Mouse (Mus musculus) CH12.LX (cell line): Measurements from ENCODE around the gene Six6. TPM values are rescaled to one million over a fixed set of nuclear protein-coding genes. Genes with fewer than 3 reads are reported as not detected.

Experiments used
- DNase-seq: peaks from one replicate; pipeline ENCODE4 v3.0.0-alpha.2; 2013; ENCODE audit errors: extremely low read depth
- H3K27ac ChIP-seq: 2 replicates; pipeline ENCODE4 v1.5.1; 2012; ENCODE audit warnings: low read depth, mild to moderate bottlenecking, control low read depth, moderate library complexity; ENCODE audit not compliant: insufficient read depth
- H3K27me3 ChIP-seq: replicated peaks from 2 replicates; pipeline ENCODE3; 2012; ENCODE audit warnings: inconsistent platforms
- H3K36me3 ChIP-seq, 2 experiments: replicated peaks in 1 of 2; 2 replicates each; pipeline versions ENCODE3 to v1.6.1; 2012; ENCODE audit warnings: inconsistent platforms in 1 of 2, low read length in 1 of 2, mild to moderate bottlenecking in 1 of 2, mixed read lengths in 1 of 2, moderate library complexity in 1 of 2; ENCODE audit not compliant: control insufficient read depth in 1 of 2, insufficient read depth in 1 of 2
- H3K4me1 ChIP-seq, 2 experiments: 2 replicates each; pipeline ENCODE4 v1.6.1; 2012; ENCODE audit warnings: inconsistent platforms in 1 of 2, moderate library complexity in 1 of 2; ENCODE audit not compliant: insufficient read depth in 2 of 2, control insufficient read depth in 1 of 2
- H3K4me2 ChIP-seq: 2 replicates; pipeline ENCODE4 v1.6.1; 2012; ENCODE audit warnings: low read depth, mild to moderate bottlenecking, control low read depth; ENCODE audit not compliant: poor library complexity, insufficient read depth, severe bottlenecking
- H3K4me3 ChIP-seq, 3 experiments: fragments of 150-350 bp in 1 of 3; sonication (generic) in 1 of 3; replicated peaks in 1 of 3; 2 replicates each; pipeline versions ENCODE3 to v1.5.1; 2011 to 2012; ENCODE audit warnings: low read depth in 2 of 3, low read length in 2 of 3, mild to moderate bottlenecking in 2 of 3, moderate library complexity in 2 of 3, control low read depth in 1 of 3, improper control_type of control experiment in 1 of 3, inconsistent platforms in 1 of 3, mixed read lengths in 1 of 3; ENCODE audit not compliant: poor library complexity in 1 of 3
- H3K79me2 ChIP-seq: replicated peaks from 2 replicates; pipeline ENCODE4 v1.6.1; 2012; ENCODE audit warnings: mild to moderate bottlenecking, moderate library complexity; ENCODE audit not compliant: control insufficient read depth, poor library complexity, insufficient read depth, severe bottlenecking; ENCODE audit errors: extremely low read depth
- H3K9ac ChIP-seq: 2 replicates; pipeline ENCODE4 v1.6.1; 2012; ENCODE audit warnings: low read depth, mild to moderate bottlenecking, control low read depth, moderate library complexity; ENCODE audit not compliant: insufficient read depth
- H3K9me3 ChIP-seq: replicated peaks from 2 replicates; pipeline ENCODE3; 2012; ENCODE audit warnings: low read length, inconsistent platforms, mixed read lengths
- BHLHE40 ChIP-seq: IDR thresholded peaks from 2 replicates; pipeline ENCODE4 v1.6.1; 2011; ENCODE audit warnings: mild to moderate bottlenecking, low read depth, low read length, improper control_type of control experiment
- CHD1 ChIP-seq: IDR thresholded peaks from 2 replicates; pipeline ENCODE4 v1.6.1; 2012; ENCODE audit warnings: low read depth, low read length, improper control_type of control experiment, inconsistent platforms
- ELF1 ChIP-seq: IDR thresholded peaks from 2 replicates; pipeline ENCODE4 v1.6.1; 2014; ENCODE audit warnings: low read depth, mild to moderate bottlenecking, inconsistent platforms, low read length, improper control_type of control experiment
- ETS1 ChIP-seq: conservative IDR thresholded peaks from 2 replicates; pipeline ENCODE4 v1.6.1; 2012; ENCODE audit warnings: low read depth, mild to moderate bottlenecking, inconsistent platforms, low read length, improper control_type of control experiment, moderate library complexity
- HCFC1 ChIP-seq: IDR thresholded peaks from 2 replicates; pipeline ENCODE4 v1.6.1; 2012; ENCODE audit warnings: low read depth, mild to moderate bottlenecking, inconsistent platforms, low read length, improper control_type of control experiment
- IRF4 ChIP-seq: IDR thresholded peaks from 2 replicates; pipeline ENCODE4 v1.6.1; 2014; ENCODE audit warnings: low read depth, mild to moderate bottlenecking, inconsistent platforms, low read length, improper control_type of control experiment
- JUN ChIP-seq: IDR thresholded peaks from 2 replicates; pipeline ENCODE4 v1.6.1; 2011; ENCODE audit warnings: low read depth, mild to moderate bottlenecking, low read length, improper control_type of control experiment, moderate library complexity; ENCODE audit not compliant: insufficient read depth
- JUND ChIP-seq: conservative IDR thresholded peaks from 2 replicates; pipeline ENCODE4 v1.6.1; 2011; ENCODE audit warnings: low read depth, low read length, improper control_type of control experiment
- KAT2A ChIP-seq: IDR thresholded peaks from 2 replicates; pipeline ENCODE4 v1.6.1; 2012; ENCODE audit warnings: low read length, improper control_type of control experiment, inconsistent platforms; ENCODE audit not compliant: insufficient replicate concordance
- MAZ ChIP-seq: IDR thresholded peaks from 2 replicates; pipeline ENCODE4 v1.6.1; 2012; ENCODE audit warnings: low read depth, mild to moderate bottlenecking, inconsistent platforms, low read length, improper control_type of control experiment, moderate library complexity
- MXI1 ChIP-seq: IDR thresholded peaks from 2 replicates; pipeline ENCODE4 v1.6.1; 2011; ENCODE audit warnings: mild to moderate bottlenecking, low read depth, low read length, improper control_type of control experiment
- NELFE ChIP-seq: IDR thresholded peaks from 2 replicates; pipeline ENCODE4 v1.6.1; 2011; ENCODE audit warnings: low read depth, low read length, improper control_type of control experiment
- NRF1 ChIP-seq: IDR thresholded peaks from 2 replicates; pipeline ENCODE4 v1.6.1; 2014; ENCODE audit warnings: low read depth, mild to moderate bottlenecking, inconsistent platforms, low read length, improper control_type of control experiment, moderate library complexity
- PAX5 ChIP-seq: IDR thresholded peaks from 2 replicates; pipeline ENCODE4 v1.6.1; 2012; ENCODE audit warnings: low read length, inconsistent platforms, mixed read lengths
- POLR2AphosphoS2 ChIP-seq: IDR thresholded peaks from 2 replicates; pipeline ENCODE4 v1.6.1; 2011; ENCODE audit warnings: low read depth, low read length, improper control_type of control experiment
- SIN3A ChIP-seq: IDR thresholded peaks from 2 replicates; pipeline ENCODE4 v1.6.1; 2012; ENCODE audit warnings: low read length, improper control_type of control experiment, inconsistent platforms
- TCF12 ChIP-seq: IDR thresholded peaks from 2 replicates; pipeline ENCODE4 v1.6.1; 2014; ENCODE audit warnings: low read depth, mild to moderate bottlenecking, inconsistent platforms, low read length, improper control_type of control experiment
- ZC3H11A ChIP-seq: IDR thresholded peaks from 2 replicates; pipeline ENCODE4 v1.6.1; 2012; ENCODE audit warnings: low read depth, mild to moderate bottlenecking, inconsistent platforms, low read length, improper control_type of control experiment
- ZKSCAN1 ChIP-seq: IDR thresholded peaks from 2 replicates; pipeline ENCODE4 v1.6.1; 2012; ENCODE audit warnings: low read depth, inconsistent platforms, low read length, improper control_type of control experiment, borderline replicate concordance
- ZNF384 ChIP-seq: IDR thresholded peaks from 2 replicates; pipeline ENCODE4 v1.6.1; 2012; ENCODE audit warnings: low read depth, low read length, improper control_type of control experiment, inconsistent platforms
- dilution Hi-C: fragments of 300-500 bp; cut with MboI; formaldehyde crosslinking; loops from 2 replicates; pipeline ENCODE4 v1.14.3; 2020; ENCODE audit warnings: low sequenced_read_pairs; ENCODE audit not compliant: extremely low pct_unique_long_range_greater_than_20kb, extremely low pct_ligation_motif_present
- in situ Hi-C: fragments of 300-500 bp; cut with MboI; formaldehyde crosslinking; loops from 3 replicates; pipeline ENCODE4 v1.14.3; 2019; ENCODE audit warnings: low sequenced_read_pairs, low pct_ligation_motif_present, low pct_unique_long_range_greater_than_20kb, mixed read lengths
- polyA plus RNA-seq: library from polyadenylated mRNA; unstranded; fragments of >175 nt; gene quantifications from 2 replicates; pipeline ENCODE4 v1.2.1, GENCODE M21; 2012; ENCODE audit warnings: low read depth; ENCODE audit not compliant: insufficient read length
- total RNA-seq, 2 experiments: library from RNA; depleted of rRNA; stranded (reverse); fragments of 300-350 nt in 1 of 2; fragments of >200 nt in 1 of 2; gene quantifications; 2 replicates each; pipeline ENCODE4 v1.2.3; 2012 to 2014

Six6 gene
- total and polyA plus RNA-seq, 3 experiments = 0.13 to 0.87 TPM; not detected in 1

DNA sequence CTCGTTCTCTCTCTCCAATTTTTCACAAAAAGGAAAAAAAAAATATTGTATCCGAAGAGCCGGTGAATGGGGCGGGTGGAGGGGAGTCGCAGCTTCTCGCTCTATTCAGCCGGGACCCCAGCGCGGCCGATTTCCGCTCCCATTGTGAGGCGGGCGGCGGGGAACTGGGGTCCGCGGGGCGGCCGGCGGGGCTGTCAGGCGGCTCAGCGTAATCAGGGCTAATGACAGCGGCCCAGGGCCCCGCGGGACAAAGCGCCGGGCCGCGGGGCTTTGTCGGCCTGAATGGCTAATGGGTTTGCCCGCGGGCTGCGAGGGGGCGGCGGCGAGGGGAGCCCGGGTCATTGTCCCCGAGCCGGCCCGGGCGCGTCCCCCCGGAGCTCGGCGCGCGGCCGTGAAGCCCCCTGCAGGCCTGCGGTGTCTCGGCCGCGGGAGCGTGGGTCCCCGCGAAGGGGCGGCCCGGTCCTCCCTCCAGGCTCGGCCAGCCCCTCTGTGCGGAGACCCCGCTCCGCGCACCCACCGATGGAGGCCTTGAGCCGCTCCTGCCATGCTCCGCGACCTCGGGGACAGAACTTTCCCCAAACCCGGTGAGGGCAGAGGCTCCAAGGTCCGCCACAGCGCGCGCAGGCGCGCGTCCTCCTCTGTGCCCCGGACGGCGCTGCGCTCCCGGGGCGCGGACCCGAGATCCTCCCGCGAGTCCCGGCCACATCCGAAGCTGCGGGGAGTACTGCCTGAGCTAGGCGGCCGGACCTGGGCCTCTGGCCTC is 5.8 kb downstream of the Six6 start:
- H3K9me3 ChIP-seq = peaks cover 12% of the 10 kb centered on the region
- in situ Hi-C loops = no loop called here
- H3K4me3 ChIP-seq = no peak overlapping the region
- H3K27ac ChIP-seq = no peak overlapping the region
- TF ChIP-seq NRF1 (no peak), JUND (no peak), ZC3H11A (no peak), ELF1 (no peak), BHLHE40 (no peak), CHD1 (no peak), ZNF384 (no peak), IRF4 (no peak), NELFE (no peak)
- H3K4me1 ChIP-seq = peaks cover 3 to 12% of the 10 kb centered on the region in 2 experiments; a peak in 2 of 4 replicates
- DNase-seq = no peak
- dilution Hi-C loops = no loop called here
- no peaks in the 10 kb centered on the region; the same call in 1 of the 2 replicates for H3K79me2 ChIP-seq
- no peak overlapping the region for H3K9ac ChIP-seq
- no peaks in the 10 kb centered on the region for H3K27me3 ChIP-seq
- peaks cover 29 to 54% of the 10 kb centered on the region in 2 experiments for H3K36me3 ChIP-seq
- no peak overlapping the region for H3K4me2 ChIP-seq

DNA sequence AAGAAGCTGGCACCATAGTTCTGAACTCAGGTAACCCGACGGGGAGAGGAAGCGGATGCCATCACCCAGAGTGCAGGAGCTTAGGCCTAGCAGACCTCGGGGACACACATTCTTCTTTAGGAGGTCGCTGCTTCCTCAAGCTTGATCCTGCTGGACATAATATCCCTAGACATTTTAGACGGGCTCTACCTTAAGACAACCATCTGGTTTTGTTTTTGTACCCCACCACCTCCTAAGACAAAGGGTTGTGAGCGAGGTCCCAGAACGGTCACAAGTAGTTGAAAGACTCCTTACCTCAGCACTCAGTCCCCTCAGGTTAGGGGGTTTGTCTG is 6.3 kb downstream of the Six6 start:
- Histone ChIP-seq H3K4me3 (no peak overlapping the region), H3K4me2 (no peak overlapping the region), H3K27me3 (no peaks in the 10 kb centered on the region)

More for the DNA sequence above, 6.3 kb downstream of the Six6 start:
- H3K79me2 ChIP-seq = peaks cover 2% of the 10 kb centered on the region; the same call in 1 of the 2 replicates
- TF ChIP-seq ETS1 = no peak
- no peak for TF ChIP-seq POLR2AphosphoS2
- no peak for TF ChIP-seq ZKSCAN1
- no peak for TF ChIP-seq MAZ
- TF ChIP-seq KAT2A = no peak
- TF ChIP-seq JUN = no peak
- no peak for TF ChIP-seq JUND
- no peak for TF ChIP-seq NELFE
- TF ChIP-seq PAX5 = no peak
- no peak for TF ChIP-seq TCF12
- TF ChIP-seq SIN3A = no peak
- TF ChIP-seq HCFC1 = no peak
- TF ChIP-seq MXI1 = no peak
- no peak for TF ChIP-seq BHLHE40
- TF ChIP-seq, all 38 proteins: peak for 0
- Histone ChIP-seq H3K9me3 (peaks cover 12% of the 10 kb centered on the region), H3K36me3 (peaks cover 31 to 57% of the 10 kb centered on the region in 2 experiments), H3K9ac (no peak overlapping the region), H3K27ac (no peak overlapping the region), H3K4me1 (peaks cover 3 to 17% of the 10 kb centered on the region in 2 experiments; a peak in 2 of 4 replicates)
- DNase-seq = no peak
- dilution Hi-C loops = no loop called here
- in situ Hi-C loops = no loop called here
